In genomic region chr7:126501684-126502022, GRCm38 (mm10) we compare ENCODE assay signal across 8 mouse cellular contexts. TPM values are rescaled to one million over a fixed set of nuclear protein-coding genes. Genes with fewer than 3 reads are reported as not detected.
DNase-seq lines count a peak whose midpoint lies in the region; ATAC-seq lines count a peak whose summit lies in the region.

No protein-coding gene starts in this region.

- H3K4me2 ChIP-seq in neural tube, embryonic 11.5 days (ENCODE audit: low read depth), result peak overlapping the region; percentile 83
- peak overlapping the region; percentile 85 for H3K4me2 ChIP-seq in limb, embryonic 13.5 days (replicated peaks)
- peak overlapping the region; percentile 57 for H3K4me2 ChIP-seq in stomach, embryonic 14.5 days (replicated peaks; ENCODE audit: low read depth, low read length)

- peaks cover 6% of the 10 kb centered on the region for H3K4me1 ChIP-seq in neural tube, embryonic 11.5 days (ENCODE audit: control insufficient read depth, insufficient read depth, low read length)
- H3K4me1 ChIP-seq in forebrain, embryonic 10.5 days, result peaks cover 17% of the 10 kb centered on the region
- H3K4me1 ChIP-seq in limb, embryonic 13.5 days, result peaks cover 24% of the 10 kb centered on the region
- 0 out of 2 replicates have a peak, but pooled peaks cover 5% of the 10 kb centered on the region for H3K4me1 ChIP-seq in stomach, embryonic 14.5 days (ENCODE audit: control insufficient read depth, insufficient read depth, low read length)

- no peak for DNase-seq in neural tube, embryonic 11.5 days (ENCODE audit: low spot score)
- no peak for DNase-seq in neural tube, embryonic 10.5 days (ENCODE audit: extremely low spot score, low spot score)
- no peak for DNase-seq in forebrain, embryonic 10.5 days (ENCODE audit: extremely low spot score, low spot score)
- DNase-seq in thymus, postnatal 10 days (ENCODE audit: low spot score in 2 of 2), result no peak
- no peak for DNase-seq in ovary, postnatal 10 days (ENCODE audit: low spot score)
- DNase-seq in thymus, postnatal 25 days, result no peak

- H3K4me3 ChIP-seq in neural tube, embryonic 11.5 days (ENCODE audit: low read depth, low read length), result peak overlapping the region; percentile 99
- H3K4me3 ChIP-seq in forebrain, embryonic 10.5 days, result peak overlapping the region; percentile 80
- H3K4me3 ChIP-seq in limb, embryonic 13.5 days, result peak overlapping the region; percentile 85
- H3K4me3 ChIP-seq in stomach, embryonic 14.5 days (ENCODE audit: low read depth, low read length), result peak overlapping the region; percentile 100

- H3K9ac ChIP-seq in neural tube, embryonic 11.5 days (ENCODE audit: low read length), result peak overlapping the region; percentile 49
- H3K9ac ChIP-seq in limb, embryonic 13.5 days, result peak overlapping the region; percentile 99
- H3K9ac ChIP-seq in stomach, embryonic 14.5 days (replicated peaks; ENCODE audit: low read depth, low read length), result peak overlapping the region; percentile 100

- peaks cover 27% of the 10 kb centered on the region for H3K36me3 ChIP-seq in neural tube, embryonic 11.5 days (ENCODE audit: control insufficient read depth, insufficient read depth, low read length)
- H3K36me3 ChIP-seq in forebrain, embryonic 10.5 days (replicated peaks), result peaks cover 48% of the 10 kb centered on the region
- peaks cover 47% of the 10 kb centered on the region for H3K36me3 ChIP-seq in limb, embryonic 13.5 days
- H3K36me3 ChIP-seq in stomach, embryonic 14.5 days (ENCODE audit: control insufficient read depth, insufficient read depth, low read length), result peaks cover 46% of the 10 kb centered on the region

- no peaks in the 10 kb centered on the region for H3K27me3 ChIP-seq in neural tube, embryonic 11.5 days (ENCODE audit: control insufficient read depth, insufficient read depth, low read length)
- H3K27me3 ChIP-seq in forebrain, embryonic 10.5 days (ENCODE audit: poor library complexity, severe bottlenecking), result no peaks in the 10 kb centered on the region
- H3K27me3 ChIP-seq in limb, embryonic 13.5 days, result no peaks in the 10 kb centered on the region
- H3K27me3 ChIP-seq in stomach, embryonic 14.5 days (ENCODE audit: control insufficient read depth, insufficient read depth, low read length), result no peaks in the 10 kb centered on the region

- 0 out of 2 replicates have a peak, but pooled peaks have one; percentile 2 for ATAC-seq in neural tube, embryonic 11.5 days (ENCODE audit: insufficient read depth, low FRiP score, low TSS enrichment)
- no peak for ATAC-seq in limb, embryonic 13.5 days (ENCODE audit: low FRiP score, low read depth)
- no peak for ATAC-seq in stomach, embryonic 14.5 days (ENCODE audit: insufficient number of reproducible peaks, insufficient read depth, low FRiP score, low read depth)

- H3K27ac ChIP-seq in neural tube, embryonic 11.5 days (ENCODE audit: low read depth, low read length), result peak overlapping the region; percentile 94
- H3K27ac ChIP-seq in forebrain, embryonic 10.5 days, result peak overlapping the region; percentile 98
- H3K27ac ChIP-seq in limb, embryonic 13.5 days, result peak overlapping the region; percentile 99
- H3K27ac ChIP-seq in stomach, embryonic 14.5 days (ENCODE audit: low read length), result peak overlapping the region; percentile 100

- no peaks in the 10 kb centered on the region for H3K9me3 ChIP-seq in neural tube, embryonic 11.5 days (ENCODE audit: control insufficient read depth, low read length)
- no peaks in the 10 kb centered on the region for H3K9me3 ChIP-seq in forebrain, embryonic 10.5 days
- no peaks in the 10 kb centered on the region for H3K9me3 ChIP-seq in limb, embryonic 13.5 days
- H3K9me3 ChIP-seq in stomach, embryonic 14.5 days (ENCODE audit: control insufficient read depth, low read depth, low read length), result no peaks in the 10 kb centered on the region

- WGBS in neural tube, embryonic 11.5 days, result 3% methylated on average over 9 of the region's 9 CpGs
- 3% methylated on average over 9 of the region's 9 CpGs for WGBS in forebrain, embryonic 10.5 days
- WGBS in limb, embryonic 13.5 days, result 6% methylated on average over 9 of the region's 9 CpGs
- 5% methylated on average over 9 of the region's 9 CpGs for WGBS in stomach, embryonic 14.5 days

RNA-seq across cellular contexts. Expression of gene Atxn2l, which starts 1.6 kb away (rescaled TPM):
- polyA plus RNA-seq in neural tube, embryonic 11.5 days (2014; fragmentation: Nextera tagmentation; extraction: Ambion mirVana), result 62.2 and 64.2 TPM in 2 replicates
- polyA plus RNA-seq in forebrain, embryonic 10.5 days (2016; fragmentation: Nextera tagmentation; extraction: Ambion mirVana), result 49.0 and 55.3 TPM in 2 replicates
- polyA plus RNA-seq in limb, embryonic 13.5 days (2015; fragmentation: Nextera tagmentation; extraction: Ambion mirVana), result 49.9 and 51.8 TPM in 2 replicates
- polyA plus RNA-seq in stomach, embryonic 14.5 days (2014; fragmentation: Nextera tagmentation; extraction: Ambion mirVana), result 45.6 and 52.1 TPM in 2 replicates

RNA-seq across cellular contexts. Expression of gene Tufm, which starts 14.5 kb away (rescaled TPM):
- 160 and 167 TPM in 2 replicates for polyA plus RNA-seq in neural tube, embryonic 11.5 days (2014; fragmentation: Nextera tagmentation; extraction: Ambion mirVana)
- polyA plus RNA-seq in forebrain, embryonic 10.5 days (2016; fragmentation: Nextera tagmentation; extraction: Ambion mirVana), result 180 and 183 TPM in 2 replicates
- 135 and 137 TPM in 2 replicates for polyA plus RNA-seq in limb, embryonic 13.5 days (2015; fragmentation: Nextera tagmentation; extraction: Ambion mirVana)
- 134 and 144 TPM in 2 replicates for polyA plus RNA-seq in stomach, embryonic 14.5 days (2014; fragmentation: Nextera tagmentation; extraction: Ambion mirVana)

RNA-seq across cellular contexts. Expression of gene Sh2b1, which starts 26.4 kb away (rescaled TPM):
- 51.5 and 55.5 TPM in 2 replicates for polyA plus RNA-seq in neural tube, embryonic 11.5 days (2014; fragmentation: Nextera tagmentation; extraction: Ambion mirVana)
- polyA plus RNA-seq in forebrain, embryonic 10.5 days (2016; fragmentation: Nextera tagmentation; extraction: Ambion mirVana), result 49.2 and 50.8 TPM in 2 replicates
- 56.6 and 61.4 TPM in 2 replicates for polyA plus RNA-seq in limb, embryonic 13.5 days (2015; fragmentation: Nextera tagmentation; extraction: Ambion mirVana)
- polyA plus RNA-seq in stomach, embryonic 14.5 days (2014; fragmentation: Nextera tagmentation; extraction: Ambion mirVana), result 39.4 and 42.2 TPM in 2 replicates

RNA-seq across cellular contexts. Expression of gene Atp2a1, which starts 38.7 kb away (rescaled TPM):
- 19.0 and 20.1 TPM in 2 replicates for polyA plus RNA-seq in neural tube, embryonic 11.5 days (2014; fragmentation: Nextera tagmentation; extraction: Ambion mirVana)
- 0.33 TPM in 2 replicates for polyA plus RNA-seq in forebrain, embryonic 10.5 days (2016; fragmentation: Nextera tagmentation; extraction: Ambion mirVana)
- 90.2 and 93.8 TPM in 2 replicates for polyA plus RNA-seq in limb, embryonic 13.5 days (2015; fragmentation: Nextera tagmentation; extraction: Ambion mirVana)
- polyA plus RNA-seq in stomach, embryonic 14.5 days (2014; fragmentation: Nextera tagmentation; extraction: Ambion mirVana), result 0.07 TPM in 1 of 2 replicates, not detected in the other

Comparison
In these comparisons a context has a peak if more than half of its experiments do, and no peak if none do; other contexts are left out.
1. H3K9ac ChIP-seq: peak in every context shown above with its lines; median percentile 100 in stomach, embryonic 14.5 days; 99 in limb, embryonic 13.5 days; 49 in neural tube, embryonic 11.5 days.